Mouse (Mus musculus): ENCODE measurements around the gene Hypk.

The Hypk gene

GRCm38 (mm10) chr2:121452990-121453389 lies at the start of gene Hypk:
Gene Hypk, plus strand, starts transcription at chr2:121453290.
- DNase-seq (ENCODE audit: extremely low spot score, low spot score) = no peak

GRCm38 (mm10) chr2:121403296-121403695 lies 49.8 kb upstream of the Hypk start:
- DNase-seq (ENCODE audit: extremely low spot score, low spot score) = no peak

DNA sequence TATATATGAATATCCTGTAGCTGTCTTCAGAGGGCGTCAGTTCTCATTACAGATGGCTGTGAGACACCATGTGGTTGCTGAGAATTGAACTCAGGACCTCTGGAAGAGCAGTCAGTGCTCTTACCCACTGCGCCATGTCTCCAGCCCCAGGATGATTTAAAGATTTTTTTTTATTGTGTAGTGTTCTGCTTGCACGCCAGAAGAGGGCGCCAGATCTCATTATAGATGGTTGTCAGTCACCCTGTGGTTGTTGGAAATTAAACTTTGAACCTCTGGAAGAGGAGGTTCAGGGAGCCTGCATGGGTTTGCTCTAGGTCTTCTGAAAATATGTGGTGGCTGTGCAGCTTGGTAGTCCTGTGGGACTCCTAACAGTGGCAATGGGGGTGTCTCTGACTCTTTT lies 44.9 kb upstream of the Hypk start:
- no peak for DNase-seq (ENCODE audit: extremely low spot score, low spot score)

- DNase-seq (ENCODE audit: extremely low spot score, low spot score) = no peak
Observed at GRCm38 (mm10) chr2:121412843-121413386, 40.2 kb upstream of the Hypk start.

DNA sequence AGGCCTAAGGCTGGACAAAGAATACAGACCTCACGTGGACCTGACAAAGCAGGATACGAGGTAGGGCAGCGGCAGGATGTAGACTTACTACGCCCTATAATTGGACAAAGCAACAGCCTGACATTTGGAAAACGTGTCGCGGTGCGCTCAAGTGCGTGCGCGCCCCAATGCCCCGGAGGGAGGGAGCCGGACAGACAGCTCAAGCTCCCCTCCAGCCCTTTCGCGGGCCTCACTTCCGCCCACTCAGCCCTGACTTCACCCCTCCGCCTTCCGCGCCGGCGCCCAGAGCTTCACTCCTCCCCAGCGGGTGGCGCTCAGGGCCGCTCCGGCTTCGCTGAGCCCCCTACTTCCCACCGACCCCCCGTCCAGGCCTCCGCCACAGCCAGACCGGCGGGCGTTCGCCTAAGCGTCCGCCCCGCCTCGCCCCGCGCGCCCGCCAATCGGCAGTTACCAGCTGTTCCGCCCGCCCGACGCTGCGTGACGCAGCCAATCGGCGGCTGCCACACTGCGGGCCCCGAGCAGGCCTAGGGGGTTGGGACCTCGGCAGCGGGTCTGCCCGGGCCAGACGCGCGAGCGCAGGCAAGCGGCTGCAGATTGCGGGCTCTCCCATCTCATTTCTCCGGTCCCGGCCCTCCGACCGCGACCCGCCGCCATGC lies 39.6 kb upstream of the Hypk start, which contains the start of the genes Pdia3 and Catsper2:
Gene Pdia3 (plus strand): TSS at position 389 of the 656 bp plus-strand sequence.
Gene Catsper2 (minus strand): TSS at position 406 of the 656 bp plus-strand sequence.
- DNase-seq (ENCODE audit: extremely low spot score, low spot score) = peak; percentile 97

DNA sequence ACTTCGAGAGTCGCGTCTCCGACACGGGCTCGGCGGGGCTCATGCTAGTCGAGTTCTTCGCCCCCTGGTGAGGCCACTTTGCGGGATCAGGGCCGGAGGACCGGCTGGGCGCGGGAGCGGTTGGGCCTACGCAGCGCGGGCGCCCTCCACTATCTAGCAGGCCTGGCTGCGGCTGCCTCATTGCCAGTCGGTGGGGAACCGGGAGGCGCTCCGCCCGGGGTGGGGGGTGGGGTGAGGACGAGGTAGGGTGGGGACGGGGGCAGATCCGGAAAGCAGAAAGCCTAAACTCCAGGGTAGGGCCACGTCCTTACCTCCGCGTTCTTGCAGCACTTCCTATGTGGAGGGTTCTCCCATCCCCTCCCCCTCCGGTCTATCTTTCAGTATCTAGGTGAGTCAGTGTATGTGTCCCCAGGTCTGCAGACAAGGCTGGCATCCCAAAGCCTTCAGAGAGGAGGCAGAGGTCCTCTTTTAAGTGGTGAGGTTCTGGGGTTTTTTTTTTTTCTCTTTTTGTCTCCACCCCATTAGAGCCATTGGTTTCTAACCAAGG lies 38.9 kb upstream of the Hypk start:
- DNase-seq (ENCODE audit: extremely low spot score, low spot score) = no peak

- no peak for DNase-seq (ENCODE audit: extremely low spot score, low spot score)
Observed at GRCm38 (mm10) chr2:121415103-121415502, 38.0 kb upstream of the Hypk start.

DNA sequence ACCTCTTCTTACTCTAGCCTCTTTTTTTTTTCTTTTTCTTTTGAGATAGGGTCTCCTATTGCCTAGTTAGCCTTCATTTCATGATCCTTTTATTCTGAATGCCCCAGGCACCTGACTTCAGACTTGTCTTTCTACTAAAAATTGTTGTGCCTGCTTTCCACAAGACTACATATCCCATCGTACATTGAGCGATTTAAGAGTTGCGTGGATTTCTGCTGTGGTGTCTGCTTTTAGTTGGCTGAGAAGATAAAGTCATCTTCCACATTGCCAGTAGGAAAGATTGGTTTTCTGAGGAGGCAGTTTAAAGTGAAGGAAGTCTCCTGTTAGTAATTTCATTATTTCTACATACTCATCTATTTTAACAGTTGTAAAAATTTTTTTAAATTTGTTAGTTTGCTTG lies 37.5 kb upstream of the Hypk start:
- no peak for DNase-seq (ENCODE audit: extremely low spot score, low spot score)

GRCm38 (mm10) chr2:121416356-121416755 lies 36.7 kb upstream of the Hypk start:
- no peak for DNase-seq (ENCODE audit: extremely low spot score, low spot score)

DNA sequence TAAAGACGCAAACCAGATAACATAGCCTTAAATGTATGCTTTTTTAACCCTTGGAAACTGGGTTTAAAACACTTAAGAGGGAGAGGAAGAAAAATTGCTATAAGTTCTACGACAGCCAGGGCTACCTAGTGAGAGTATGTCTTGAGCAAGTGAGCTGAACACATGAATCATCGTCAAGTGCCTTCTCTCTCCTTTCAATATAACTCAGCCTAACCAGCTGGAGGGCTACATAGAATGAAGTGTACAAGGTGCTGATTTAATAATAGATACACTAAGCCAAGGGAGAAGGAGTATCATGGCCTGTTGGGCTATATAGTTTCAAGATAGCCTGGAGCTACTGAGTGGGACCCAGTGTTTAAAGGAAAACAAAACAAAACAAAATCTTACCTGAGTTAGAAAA lies 34.6 kb upstream of the Hypk start:
- DNase-seq (ENCODE audit: extremely low spot score, low spot score) = no peak

DNA sequence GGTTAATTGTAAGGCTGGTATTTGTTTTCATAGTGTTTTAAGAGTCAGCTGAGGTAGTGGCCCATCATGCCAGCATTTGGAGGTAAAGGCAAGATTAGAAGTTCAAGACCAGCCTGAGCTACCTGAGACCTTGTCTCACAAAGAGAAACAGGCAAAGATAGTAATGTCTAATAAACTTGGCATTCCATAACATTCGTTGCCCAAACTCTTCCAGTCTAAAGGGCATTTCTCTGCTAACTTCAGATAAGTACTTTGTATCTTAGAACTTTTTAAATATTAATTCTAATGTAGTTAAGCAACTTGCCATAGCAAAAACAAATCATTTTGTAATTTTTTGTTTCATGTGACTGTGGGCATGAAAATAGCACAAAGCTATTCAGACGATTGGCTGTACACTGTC lies 29.9 kb upstream of the Hypk start:
- DNase-seq (ENCODE audit: extremely low spot score, low spot score) = no peak

DNA sequence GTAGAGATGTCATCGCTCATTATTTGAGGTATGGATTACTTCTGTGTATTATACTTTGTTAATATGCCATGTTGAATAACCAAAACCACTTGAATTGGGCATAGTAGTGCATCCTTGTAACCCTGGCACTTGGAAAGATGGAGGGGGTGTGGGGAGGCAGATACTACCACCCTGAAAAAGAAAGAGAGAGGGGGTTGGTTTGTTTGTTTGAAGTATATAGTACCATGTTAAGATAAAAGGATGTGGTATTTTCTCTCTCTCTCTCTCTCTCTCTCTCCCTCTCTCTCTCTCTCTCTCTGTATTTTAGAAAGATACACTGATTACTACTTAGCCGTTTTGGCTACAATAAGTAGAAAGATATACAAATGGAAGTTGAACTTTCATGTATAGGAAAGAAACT lies 27.2 kb upstream of the Hypk start:
- DNase-seq (ENCODE audit: extremely low spot score, low spot score) = no peak

DNA sequence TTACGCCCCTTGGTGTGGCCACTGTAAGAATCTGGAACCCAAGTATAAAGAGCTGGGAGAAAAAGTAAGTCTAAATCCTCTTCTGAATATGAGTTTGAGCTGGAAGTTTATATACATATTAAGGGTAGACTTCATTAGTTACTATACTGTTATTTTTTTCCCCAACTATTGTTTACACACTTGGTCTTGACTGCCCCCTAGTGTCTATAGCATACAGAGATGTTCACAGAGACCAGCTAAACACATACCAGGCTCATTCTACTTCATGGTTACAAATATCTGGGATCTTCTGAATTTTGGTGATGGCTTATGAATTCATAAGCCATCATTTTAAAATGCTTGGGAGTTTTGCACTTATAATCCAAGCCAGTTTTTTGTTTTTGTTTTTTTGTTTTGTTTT lies 18.2 kb upstream of the Hypk start:
- no peak for DNase-seq (ENCODE audit: extremely low spot score, low spot score)

DNA sequence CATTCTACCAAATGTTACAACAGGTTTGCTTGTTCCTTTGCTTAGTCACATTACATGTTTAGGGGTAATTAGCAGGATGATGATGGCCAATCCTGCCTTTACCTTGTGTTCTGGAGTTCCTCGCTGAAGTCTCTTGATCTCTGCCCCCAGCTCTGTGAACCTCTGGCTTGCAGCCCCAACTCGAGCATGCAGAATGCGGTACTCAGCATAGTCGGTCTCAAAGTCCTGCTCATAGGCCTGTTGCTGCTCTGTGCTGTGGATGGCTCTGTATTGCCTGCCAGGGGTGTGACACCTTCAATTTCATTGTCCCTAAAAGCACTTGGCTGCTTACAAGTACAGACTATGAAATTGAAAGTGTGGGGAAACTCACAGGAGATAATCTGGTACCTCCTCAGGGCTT lies 13.3 kb upstream of the Hypk start:
- no peak for DNase-seq (ENCODE audit: extremely low spot score, low spot score)

GRCm38 (mm10) chr2:121440834-121441605 lies 12.1 kb upstream of the Hypk start:
- no peak for DNase-seq (ENCODE audit: extremely low spot score, low spot score)

- no peak for DNase-seq (ENCODE audit: extremely low spot score, low spot score)
Observed at GRCm38 (mm10) chr2:121441800-121442199, 11.3 kb upstream of the Hypk start.

DNA sequence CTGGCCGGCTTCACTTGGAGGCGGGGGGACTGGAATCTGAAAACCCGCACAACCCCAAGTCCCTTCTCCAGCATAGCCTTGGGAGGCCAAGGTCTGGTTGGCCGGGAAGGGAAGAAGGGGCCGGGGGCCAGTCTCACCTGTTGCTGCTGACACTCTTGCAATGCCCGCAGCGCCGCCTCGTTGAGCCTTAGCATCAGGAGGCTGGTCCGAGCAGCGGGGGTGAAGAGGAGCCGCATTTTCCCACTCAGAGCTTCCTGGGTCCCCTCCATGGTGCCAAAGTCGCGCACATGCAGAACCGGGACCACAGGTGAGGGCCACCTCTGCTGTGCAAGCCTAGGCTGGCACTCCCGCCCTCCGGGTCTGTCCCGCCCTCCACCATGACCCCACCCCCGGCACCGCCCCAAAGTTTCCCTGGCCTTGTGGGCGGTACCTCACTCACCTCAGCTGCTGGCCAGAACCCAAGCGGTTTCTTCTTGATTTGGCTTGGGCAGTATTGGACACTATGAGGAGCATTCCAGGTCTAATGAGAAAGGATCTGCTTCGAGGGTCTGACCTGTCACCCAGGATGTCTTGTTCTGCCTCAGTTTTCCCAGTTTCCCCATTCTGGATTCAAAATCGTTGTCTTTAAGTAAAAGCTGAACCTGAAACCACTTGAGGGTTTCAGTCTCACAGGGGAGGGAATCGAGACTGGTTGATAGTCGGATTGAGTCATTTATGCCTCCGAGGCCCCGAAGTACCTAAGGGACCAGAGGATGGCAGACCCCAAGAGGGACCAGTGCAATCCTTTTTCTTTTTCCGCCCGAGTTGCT lies 10.6 kb upstream of the Hypk start:
- peak; percentile 56 for DNase-seq (ENCODE audit: extremely low spot score, low spot score)

DNA sequence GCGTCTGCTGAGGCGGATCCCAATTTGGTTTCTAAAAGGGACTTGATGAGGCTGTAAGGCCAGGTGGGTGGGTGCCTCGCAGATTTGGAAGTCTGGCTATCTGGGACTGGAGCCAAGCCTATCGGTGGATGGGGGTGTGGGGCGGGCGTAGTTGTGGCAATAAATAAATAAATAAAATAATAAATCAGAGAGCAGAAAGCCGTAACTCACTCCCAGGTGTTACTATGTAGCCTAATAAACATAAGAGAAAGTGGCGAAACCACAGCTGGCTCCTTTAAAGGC lies 10.1 kb upstream of the Hypk start:
- DNase-seq (ENCODE audit: extremely low spot score, low spot score) = no peak

- DNase-seq (ENCODE audit: extremely low spot score, low spot score) = no peak
Observed at GRCm38 (mm10) chr2:121444178-121444577, 8.9 kb upstream of the Hypk start, which contains the start of gene Ell3. Gene Ell3, minus strand, starts transcription at chr2:121444278.

- no peak for DNase-seq (ENCODE audit: extremely low spot score, low spot score)
Observed at GRCm38 (mm10) chr2:121445117-121445516, 8.0 kb upstream of the Hypk start.

- no peak for DNase-seq (ENCODE audit: extremely low spot score, low spot score)
Observed at GRCm38 (mm10) chr2:121446506-121446905, 6.6 kb upstream of the Hypk start.

DNA sequence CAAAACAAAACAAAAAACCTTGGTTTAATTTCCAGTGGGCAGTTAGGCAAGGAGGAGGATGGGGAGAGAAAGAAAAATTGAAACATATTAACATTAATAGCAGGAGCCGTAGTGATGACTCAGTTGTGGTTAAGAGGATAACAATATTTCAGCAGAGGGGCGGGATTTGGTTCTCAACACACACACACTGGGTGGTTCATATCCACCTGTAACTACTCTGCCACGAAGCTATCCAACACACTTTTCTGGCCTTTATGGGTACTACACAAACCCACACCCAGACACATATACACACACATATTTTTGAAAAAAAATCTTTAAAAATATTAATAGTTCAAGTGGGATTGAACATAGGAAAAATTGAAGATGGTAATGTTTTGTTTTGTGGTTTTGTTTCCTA lies 6.1 kb upstream of the Hypk start:
- DNase-seq (ENCODE audit: extremely low spot score, low spot score) = no peak

Measured in neural tube, embryonic 10.5 days (tissue).